Mouse (Mus musculus): ENCODE data around the gene Acta1.

Gene Acta1

GRCm38 (mm10) chr8:123844341-123844740, 50.2 kb downstream of the Acta1 start:
- DNase-seq (ENCODE audit: low read depth), result no peak

GRCm38 (mm10) chr8:123842086-123842485, 52.5 kb downstream of the Acta1 start:
- no peak for DNase-seq (ENCODE audit: low read depth)
